Mouse (Mus musculus) kidney, postnatal 0 days (tissue): ENCODE measurements around the gene Acsl1. TPM values are rescaled to one million over a fixed set of nuclear protein-coding genes. Genes with fewer than 3 reads are reported as not detected.

Experiments
- ATAC-seq: fragments of 200-750 bp; cut with Nextera tagmentation; replicated peaks from 2 replicates; pipeline ENCODE4 v1.8.0; 2017; ENCODE audit warnings: low read depth, moderate number of reproducible peaks, moderate TSS enrichment, moderate library complexity; ENCODE audit not compliant: low FRiP score
- DNase-seq: peaks from one replicate; pipeline ENCODE4 v3.0.0-alpha.2; 2016; ENCODE audit warnings: low spot score
- H3K27ac ChIP-seq: fragments of 300-500 bp; sonication (generic); 2 replicates; pipeline ENCODE4 v1.5.1; 2014; ENCODE audit warnings: mild to moderate bottlenecking
- H3K27me3 ChIP-seq: fragments of 300-500 bp; sonication (generic); 2 replicates; pipeline ENCODE4 v1.6.1; 2014; ENCODE audit warnings: low read length, mixed read lengths; ENCODE audit not compliant: insufficient read depth
- H3K36me3 ChIP-seq: fragments of 300-500 bp; sonication (generic); 2 replicates; pipeline ENCODE4 v1.6.1; 2014; ENCODE audit warnings: low read length, mixed read lengths; ENCODE audit not compliant: insufficient read depth
- H3K4me1 ChIP-seq: fragments of 300-500 bp; sonication (generic); replicated peaks from 2 replicates; pipeline ENCODE4 v1.6.1; 2014; ENCODE audit warnings: antibody characterized with exemption, low read length, mixed read lengths; ENCODE audit not compliant: insufficient read depth
- H3K4me2 ChIP-seq: fragments of 300-500 bp; sonication (generic); 2 replicates; pipeline ENCODE4 v1.6.1; 2014; ENCODE audit warnings: mild to moderate bottlenecking, low read length, moderate library complexity, mixed read lengths
- H3K4me3 ChIP-seq: fragments of 300-500 bp; sonication (generic); replicated peaks from 2 replicates; pipeline ENCODE4 v1.5.1; 2014; ENCODE audit warnings: low read depth, low read length
- H3K9ac ChIP-seq: fragments of 300-500 bp; sonication (generic); 2 replicates; pipeline ENCODE4 v1.6.1; 2014; ENCODE audit warnings: low read depth, low read length
- H3K9me3 ChIP-seq: fragments of 300-500 bp; sonication (generic); replicated peaks from 2 replicates; pipeline ENCODE4 v1.6.1; 2016; ENCODE audit warnings: low read length, inconsistent platforms, mixed read lengths
- CTCF ChIP-seq: IDR thresholded peaks from 2 replicates; pipeline ENCODE4 v1.5.1; 2016; ENCODE audit warnings: antibody characterized with exemption, low read depth, mild to moderate bottlenecking, moderate library complexity
- WGBS: fragments of 180-500 bp; shearing (Covaris S2); extraction: QIAGEN DNeasy Blood & Tissue Kit; methylation state at CpG from one replicate; pipeline ENCODE4 v1.1.7; 2014; 5-methylcytosine and 5-hydroxymethylcytosine counted together
- polyA plus RNA-seq: library from polyadenylated mRNA; unstranded; fragments of >200 nt; fragmentation: Nextera tagmentation; extraction: Ambion mirVana; gene quantifications from 2 replicates; pipeline ENCODE4 v1.2.1, GENCODE M21; 2015

Acsl1 gene
- polyA plus RNA-seq, 1 experiment from 2014 or later: 47.0 TPM

- no peak overlapping the region for H3K4me2 ChIP-seq
- no peak overlapping the region for H3K27ac ChIP-seq
- ATAC-seq (no peak), DNase-seq (no peak)
- H3K9me3 ChIP-seq: no peaks in the 10 kb centered on the region
- H3K4me1 ChIP-seq: 0 out of 2 replicates have a peak, but pooled peaks cover 3% of the 10 kb centered on the region
- 98% methylated on average over 3 of the region's 3 CpGs for WGBS
- H3K9ac ChIP-seq: no peak overlapping the region
- no peaks in the 10 kb centered on the region for H3K27me3 ChIP-seq
- no peaks in the 10 kb centered on the region for H3K36me3 ChIP-seq
- no peak overlapping the region for H3K4me3 ChIP-seq
- TF ChIP-seq CTCF: no peak
Observed at GRCm38 (mm10) chr8:46474120-46474519, 3.3 kb downstream of the Acsl1 start.

- no peak for TF ChIP-seq CTCF
- H3K4me3 ChIP-seq: no peak overlapping the region
- no peak overlapping the region for H3K9ac ChIP-seq
- no peak overlapping the region for H3K27ac ChIP-seq
- H3K4me2 ChIP-seq: no peak overlapping the region
- ATAC-seq (no peak), DNase-seq (no peak)
- H3K9me3 ChIP-seq: no peaks in the 10 kb centered on the region
- 0 out of 2 replicates have a peak, but pooled peaks cover 3% of the 10 kb centered on the region for H3K4me1 ChIP-seq
- H3K36me3 ChIP-seq: no peaks in the 10 kb centered on the region
- H3K27me3 ChIP-seq: no peaks in the 10 kb centered on the region
- WGBS: 89% methylated on average over 6 of the region's 6 CpGs
Observed at GRCm38 (mm10) chr8:46474634-46475033, 3.8 kb downstream of the Acsl1 start.

- 86% methylated on average over 11 of the region's 11 CpGs for WGBS
Observed at GRCm38 (mm10) chr8:46475404-46475803, 4.6 kb downstream of the Acsl1 start.

GRCm38 (mm10) chr8:46475942-46476341 is 5.1 kb downstream of the Acsl1 start:
- no peak for ATAC-seq
- no peak for DNase-seq
- Histone ChIP-seq H3K36me3 (no peaks in the 10 kb centered on the region), H3K4me3 (no peak overlapping the region), H3K4me2 (no peak overlapping the region), H3K4me1 (peaks cover 10% of the 10 kb centered on the region; the same call in 1 of the 2 replicates), H3K27me3 (no peaks in the 10 kb centered on the region), H3K9me3 (no peaks in the 10 kb centered on the region), H3K9ac (no peak overlapping the region), H3K27ac (no peak overlapping the region)
- WGBS: 88% methylated on average over 3 of the region's 3 CpGs
- no peak for TF ChIP-seq CTCF

More at GRCm38 (mm10) chr8:46475404-46475803, 4.6 kb downstream of the Acsl1 start:
- no peak overlapping the region for H3K4me2 ChIP-seq
- ATAC-seq (no peak), DNase-seq (no peak)
- peaks cover 8% of the 10 kb centered on the region; the same call in 1 of the 2 replicates for H3K4me1 ChIP-seq
- TF ChIP-seq CTCF: no peak
- H3K27me3 ChIP-seq: no peaks in the 10 kb centered on the region
- no peaks in the 10 kb centered on the region for H3K9me3 ChIP-seq
- no peaks in the 10 kb centered on the region for H3K36me3 ChIP-seq
- no peak overlapping the region for H3K9ac ChIP-seq
- no peak overlapping the region for H3K4me3 ChIP-seq
- no peak overlapping the region for H3K27ac ChIP-seq

DNA sequence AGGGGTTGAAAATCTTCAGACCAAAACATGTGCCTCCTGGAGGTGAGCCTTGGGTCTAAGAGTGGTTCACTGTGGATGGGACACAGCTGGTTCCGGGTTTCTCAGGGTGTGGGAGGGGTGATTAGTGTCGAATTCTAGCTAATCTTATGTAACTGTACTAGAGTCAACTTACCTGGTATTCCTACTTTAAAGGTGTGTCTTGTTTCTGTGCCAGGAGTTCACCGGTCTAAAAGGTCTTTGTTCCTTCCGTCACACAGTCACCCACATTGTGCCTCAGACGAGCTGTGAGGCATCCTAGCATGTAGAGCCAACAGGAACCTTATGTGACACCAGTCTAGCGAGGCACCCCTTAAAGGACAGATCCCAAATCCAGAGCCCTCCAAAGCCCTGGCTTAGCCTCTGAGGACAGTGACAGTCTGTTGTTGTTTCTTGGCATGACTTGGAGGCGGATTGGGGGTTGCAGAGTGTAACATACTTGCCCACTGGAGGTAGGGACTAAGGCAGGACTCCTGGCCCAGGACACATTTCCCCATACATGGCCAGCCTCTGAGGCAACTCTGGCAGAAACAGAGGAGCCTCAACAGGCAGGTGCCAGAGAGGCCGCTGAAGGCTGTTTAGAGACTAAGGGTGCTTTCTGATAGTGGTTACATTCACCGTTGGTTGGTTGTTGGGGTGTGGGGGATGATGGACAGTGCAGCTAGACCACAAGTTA is 7.1 kb downstream of the Acsl1 start:
- Histone ChIP-seq H3K9me3 (no peaks in the 10 kb centered on the region), H3K27ac (no peak overlapping the region), H3K4me1 (peaks cover 8% of the 10 kb centered on the region; the same call in 1 of the 2 replicates), H3K36me3 (no peaks in the 10 kb centered on the region), H3K9ac (no peak overlapping the region), H3K4me2 (no peak overlapping the region), H3K4me3 (no peak overlapping the region), H3K27me3 (no peaks in the 10 kb centered on the region)
- DNase-seq (no peak), ATAC-seq (no peak)
- TF ChIP-seq CTCF: no peak
- WGBS: 74% methylated on average over 9 of the region's 9 CpGs

DNA sequence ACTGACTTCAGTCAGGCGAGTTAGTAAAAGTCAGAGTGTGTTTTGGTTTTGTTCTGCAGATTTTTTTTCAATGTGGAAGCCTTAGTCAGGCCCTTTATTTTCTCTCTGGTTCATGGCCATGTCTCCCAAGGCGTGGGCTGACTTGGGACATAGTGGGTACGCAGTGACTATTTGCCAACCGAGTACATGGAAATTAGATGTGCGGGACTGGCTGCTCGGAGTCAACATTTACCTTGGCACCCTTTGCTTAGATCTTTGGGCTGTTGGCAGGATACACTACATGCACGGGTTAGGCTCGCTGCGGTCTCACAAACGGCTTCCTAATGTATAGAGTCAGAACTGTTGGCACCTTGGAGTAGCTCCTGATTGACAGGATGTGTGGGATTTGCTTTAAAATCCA is 7.9 kb downstream of the Acsl1 start:
- WGBS: 86% methylated on average over 10 of the region's 10 CpGs
- H3K9me3 ChIP-seq: no peaks in the 10 kb centered on the region
- H3K4me1 ChIP-seq: peaks cover 8% of the 10 kb centered on the region; the same call in 1 of the 2 replicates
- ATAC-seq (no peak), DNase-seq (no peak)
- no peaks in the 10 kb centered on the region for H3K27me3 ChIP-seq
- no peak for TF ChIP-seq CTCF
- no peaks in the 10 kb centered on the region for H3K36me3 ChIP-seq
- no peak overlapping the region for H3K4me2 ChIP-seq
- no peak overlapping the region for H3K4me3 ChIP-seq
- H3K9ac ChIP-seq: no peak overlapping the region
- H3K27ac ChIP-seq: no peak overlapping the region
